7 mouse cellular contexts compared by ENCODE assay signal in the genomic region with DNA sequence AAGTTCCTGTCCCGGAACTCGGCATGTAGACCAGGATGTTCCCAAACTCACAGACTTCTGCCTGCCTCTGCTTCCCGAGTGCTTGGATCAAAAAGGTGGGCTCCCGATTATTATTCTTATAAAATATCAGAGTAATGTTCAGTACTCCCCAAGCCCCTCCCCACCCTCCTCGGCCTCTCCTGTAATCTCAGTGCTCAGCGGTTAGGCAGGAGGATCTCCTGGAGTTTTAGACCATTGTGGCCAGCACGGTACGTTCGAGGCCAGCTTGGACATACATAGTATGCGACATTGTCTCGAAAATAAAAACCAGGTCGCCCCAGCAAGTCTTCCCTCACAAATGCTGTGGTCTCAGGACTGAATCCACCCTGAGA. TPM values are rescaled to one million over a fixed set of nuclear protein-coding genes. Genes with fewer than 3 reads are reported as not detected.
DNase-seq lines count a peak whose midpoint lies in the region; ATAC-seq and TF ChIP-seq lines count a peak whose summit lies in the region.
"Not testable (repeated sequence)": the region's sequence is repeated elsewhere in the genome, so short reads cannot be mapped to it uniquely, and the experiment has no call there.

No protein-coding gene starts in this region.

- not testable (repeated sequence) for H3K27me3 ChIP-seq in cerebellum, adult 2 months (ENCODE audit: control insufficient read depth, insufficient read depth, low read length); forebrain, embryonic 10.5 days (ENCODE audit: poor library complexity, severe bottlenecking); heart, embryonic 13.5 days (replicated peaks); intestine, embryonic 14.5 days (replicated peaks; ENCODE audit: control insufficient read depth, insufficient read depth, low read length); limb, embryonic 13.5 days; lung, embryonic 16.5 days (ENCODE audit: control insufficient read depth, insufficient read depth, low read depth, low read length); neural tube, embryonic 11.5 days (ENCODE audit: control insufficient read depth, insufficient read depth, low read length)

- H3K4me1 ChIP-seq in cerebellum, adult 2 months (ENCODE audit: control insufficient read depth, insufficient read depth, low read length); forebrain, embryonic 10.5 days; heart, embryonic 13.5 days; intestine, embryonic 14.5 days (replicated peaks; ENCODE audit: control insufficient read depth, insufficient read depth, low read length); limb, embryonic 13.5 days; lung, embryonic 16.5 days (replicated peaks; ENCODE audit: control insufficient read depth, insufficient read depth, low read length); neural tube, embryonic 11.5 days (ENCODE audit: control insufficient read depth, insufficient read depth, low read length): not testable (repeated sequence)

- H3K9me3 ChIP-seq in forebrain, embryonic 10.5 days; heart, embryonic 13.5 days; intestine, embryonic 14.5 days (ENCODE audit: control insufficient read depth, low read length); limb, embryonic 13.5 days; lung, embryonic 16.5 days (ENCODE audit: control insufficient read depth, low read length); neural tube, embryonic 11.5 days (ENCODE audit: control insufficient read depth, low read length): not testable (repeated sequence)

- peak overlapping the region; percentile 67 for H3K4me3 ChIP-seq in cerebellum, adult 2 months (replicated peaks; ENCODE audit: insufficient read depth, low read depth, low read length)
- peak overlapping the region; percentile 49 for H3K4me3 ChIP-seq in forebrain, embryonic 10.5 days
- H3K4me3 ChIP-seq in heart, embryonic 13.5 days = peak overlapping the region; percentile 46
- H3K4me3 ChIP-seq in intestine, embryonic 14.5 days (ENCODE audit: low read depth, low read length) = peak overlapping the region; percentile 36
- H3K4me3 ChIP-seq in limb, embryonic 13.5 days = peak overlapping the region; percentile 37
- H3K4me3 ChIP-seq in lung, embryonic 16.5 days (ENCODE audit: low read length) = peak overlapping the region; percentile 45
- H3K4me3 ChIP-seq in neural tube, embryonic 11.5 days (ENCODE audit: low read depth, low read length) = peak overlapping the region; percentile 23; the same call in 1 of the 2 replicates

- DNase-seq in cerebellum, adult 2 months; forebrain, embryonic 10.5 days (ENCODE audit: extremely low spot score, low spot score); intestine, embryonic 14.5 days (ENCODE audit: low spot score); neural tube, embryonic 11.5 days (ENCODE audit: low spot score): not testable (repeated sequence)

- not testable (repeated sequence) for H3K27ac ChIP-seq in cerebellum, adult 2 months (ENCODE audit: insufficient read depth, low read length); intestine, embryonic 14.5 days (ENCODE audit: low read depth); limb, embryonic 13.5 days; neural tube, embryonic 11.5 days (ENCODE audit: low read depth, low read length)
- H3K27ac ChIP-seq in forebrain, embryonic 10.5 days = peak overlapping the region; percentile 75; the same call in 1 of the 2 replicates
- H3K27ac ChIP-seq in heart, embryonic 13.5 days (replicated peaks) = 0 out of 2 replicates have a peak overlapping the region, but pooled peaks have one; percentile 8
- H3K27ac ChIP-seq in lung, embryonic 16.5 days (ENCODE audit: low read length) = 0 out of 2 replicates have a peak overlapping the region, but pooled peaks have one; percentile 43

- not testable (repeated sequence) for TF ChIP-seq POLR2A in cerebellum, adult 2 months (IDR thresholded peaks at IDR 0.05; ENCODE audit: borderline replicate concordance, insufficient read depth, low read length)

- not testable (repeated sequence) for TF ChIP-seq CTCF in cerebellum, adult 2 months (IDR thresholded peaks at IDR 0.05; ENCODE audit: borderline replicate concordance, insufficient read depth, low read depth, low read length)

- not testable (repeated sequence) for H3K36me3 ChIP-seq in forebrain, embryonic 10.5 days (replicated peaks); intestine, embryonic 14.5 days (ENCODE audit: control insufficient read depth, insufficient read depth, low read length); limb, embryonic 13.5 days; lung, embryonic 16.5 days (ENCODE audit: control insufficient read depth, insufficient read depth, low read length); neural tube, embryonic 11.5 days (ENCODE audit: control insufficient read depth, insufficient read depth, low read length)
- peaks cover 12% of the 10 kb centered on the region for H3K36me3 ChIP-seq in heart, embryonic 13.5 days

- H3K9ac ChIP-seq in heart, embryonic 13.5 days = peak overlapping the region; percentile 75
- 0 out of 2 replicates have a peak overlapping the region, but pooled peaks have one; percentile 25 for H3K9ac ChIP-seq in intestine, embryonic 14.5 days (ENCODE audit: low read length)
- H3K9ac ChIP-seq in limb, embryonic 13.5 days = peak overlapping the region; percentile 51
- peak overlapping the region; percentile 56 for H3K9ac ChIP-seq in lung, embryonic 16.5 days (ENCODE audit: low read length)
- H3K9ac ChIP-seq in neural tube, embryonic 11.5 days (ENCODE audit: low read length) = not testable (repeated sequence)

- WGBS in cerebellum, adult 2 months = 14% methylated on average over 5 of the region's 12 CpGs
- WGBS in forebrain, embryonic 10.5 days = 32% methylated on average over 6 of the region's 12 CpGs
- 17% methylated on average over 5 of the region's 12 CpGs for WGBS in heart, embryonic 13.5 days
- WGBS in intestine, embryonic 14.5 days = 21% methylated on average over 6 of the region's 12 CpGs
- 25% methylated on average over 6 of the region's 12 CpGs for WGBS in limb, embryonic 13.5 days
- 24% methylated on average over 5 of the region's 12 CpGs for WGBS in lung, embryonic 16.5 days
- 32% methylated on average over 5 of the region's 12 CpGs for WGBS in neural tube, embryonic 11.5 days

- not testable (repeated sequence) for ATAC-seq in heart, embryonic 13.5 days (ENCODE audit: extremely low read depth, insufficient number of reproducible peaks, low FRiP score, low TSS enrichment); limb, embryonic 13.5 days (ENCODE audit: low FRiP score, low read depth); neural tube, embryonic 11.5 days (ENCODE audit: insufficient read depth, low FRiP score, low TSS enrichment)
- ATAC-seq in intestine, embryonic 14.5 days (replicated peaks; ENCODE audit: low FRiP score, low TSS enrichment, low read depth) = peak; percentile 54; the same call in 1 of the 2 replicates
- ATAC-seq in lung, embryonic 16.5 days (ENCODE audit: low read depth) = peak; percentile 18; the same call in 1 of the 2 replicates

- H3K4me2 ChIP-seq in heart, embryonic 13.5 days = peak overlapping the region; percentile 65
- H3K4me2 ChIP-seq in intestine, embryonic 14.5 days (ENCODE audit: low read length) = peak overlapping the region; percentile 47
- peak overlapping the region; percentile 58 for H3K4me2 ChIP-seq in limb, embryonic 13.5 days (replicated peaks)
- peak overlapping the region; percentile 51 for H3K4me2 ChIP-seq in lung, embryonic 16.5 days (ENCODE audit: low read depth, low read length)
- H3K4me2 ChIP-seq in neural tube, embryonic 11.5 days (ENCODE audit: low read depth) = peak overlapping the region; percentile 25

RNA-seq across cellular contexts. Expression of a gene that starts 0.4 kb away (rescaled TPM):
- 81.8 and 82.7 TPM in 2 replicates for polyA plus RNA-seq in cerebellum, adult 2 months (2012; rRNA removed)
- polyA plus RNA-seq in forebrain, embryonic 10.5 days (2016; fragmentation: Nextera tagmentation; extraction: Ambion mirVana) = 16.3 and 20.0 TPM in 2 replicates
- polyA plus RNA-seq in heart, embryonic 13.5 days (2015; fragmentation: Nextera tagmentation; extraction: Ambion mirVana) = 25.0 and 28.7 TPM in 2 replicates
- 21.5 and 24.9 TPM in 2 replicates for polyA plus RNA-seq in intestine, embryonic 14.5 days (2014; fragmentation: Nextera tagmentation; extraction: Ambion mirVana)
- polyA plus RNA-seq in limb, embryonic 13.5 days (2015; fragmentation: Nextera tagmentation; extraction: Ambion mirVana) = 32.0 and 36.1 TPM in 2 replicates
- 102 and 122 TPM in 2 replicates for polyA plus RNA-seq in lung, embryonic 16.5 days (2015; fragmentation: Nextera tagmentation; extraction: Ambion mirVana)
- 17.8 and 18.3 TPM in 2 replicates for polyA plus RNA-seq in neural tube, embryonic 11.5 days (2014; fragmentation: Nextera tagmentation; extraction: Ambion mirVana)

RNA-seq across cellular contexts. Expression of a gene that starts 8.3 kb away (rescaled TPM):
- polyA plus RNA-seq in cerebellum, adult 2 months (2012; rRNA removed) = 0.54 TPM in 1 of 2 replicates, not detected in the other
- 0.47 TPM in 1 of 2 replicates, not detected in the other for polyA plus RNA-seq in forebrain, embryonic 10.5 days (2016; fragmentation: Nextera tagmentation; extraction: Ambion mirVana)
- 0.27 and 0.74 TPM in 2 replicates for polyA plus RNA-seq in heart, embryonic 13.5 days (2015; fragmentation: Nextera tagmentation; extraction: Ambion mirVana)
- polyA plus RNA-seq in intestine, embryonic 14.5 days (2014; fragmentation: Nextera tagmentation; extraction: Ambion mirVana) = 0.42 TPM in 1 of 2 replicates, not detected in the other
- polyA plus RNA-seq in limb, embryonic 13.5 days (2015; fragmentation: Nextera tagmentation; extraction: Ambion mirVana) = 0.48 and 0.78 TPM in 2 replicates
- 0.72 and 1.7 TPM in 2 replicates for polyA plus RNA-seq in lung, embryonic 16.5 days (2015; fragmentation: Nextera tagmentation; extraction: Ambion mirVana)
- polyA plus RNA-seq in neural tube, embryonic 11.5 days (2014; fragmentation: Nextera tagmentation; extraction: Ambion mirVana) = not detected in 2 replicates

RNA-seq across cellular contexts. Expression of a gene that starts 14.5 kb away (rescaled TPM):
- polyA plus RNA-seq in cerebellum, adult 2 months (2012; rRNA removed) = 166 and 179 TPM in 2 replicates
- 76.5 and 78.4 TPM in 2 replicates for polyA plus RNA-seq in forebrain, embryonic 10.5 days (2016; fragmentation: Nextera tagmentation; extraction: Ambion mirVana)
- 42.4 and 42.5 TPM in 2 replicates for polyA plus RNA-seq in heart, embryonic 13.5 days (2015; fragmentation: Nextera tagmentation; extraction: Ambion mirVana)
- polyA plus RNA-seq in intestine, embryonic 14.5 days (2014; fragmentation: Nextera tagmentation; extraction: Ambion mirVana) = 81.0 and 81.1 TPM in 2 replicates
- 84.1 and 85.0 TPM in 2 replicates for polyA plus RNA-seq in limb, embryonic 13.5 days (2015; fragmentation: Nextera tagmentation; extraction: Ambion mirVana)
- polyA plus RNA-seq in lung, embryonic 16.5 days (2015; fragmentation: Nextera tagmentation; extraction: Ambion mirVana) = 54.7 and 60.6 TPM in 2 replicates
- 102 and 104 TPM in 2 replicates for polyA plus RNA-seq in neural tube, embryonic 11.5 days (2014; fragmentation: Nextera tagmentation; extraction: Ambion mirVana)

RNA-seq across cellular contexts. Expression of a gene that starts 16.8 kb away (rescaled TPM):
- 30.5 and 33.1 TPM in 2 replicates for polyA plus RNA-seq in cerebellum, adult 2 months (2012; rRNA removed)
- polyA plus RNA-seq in forebrain, embryonic 10.5 days (2016; fragmentation: Nextera tagmentation; extraction: Ambion mirVana) = 44.4 and 46.1 TPM in 2 replicates
- 28.3 and 30.2 TPM in 2 replicates for polyA plus RNA-seq in heart, embryonic 13.5 days (2015; fragmentation: Nextera tagmentation; extraction: Ambion mirVana)
- polyA plus RNA-seq in intestine, embryonic 14.5 days (2014; fragmentation: Nextera tagmentation; extraction: Ambion mirVana) = 33.6 and 38.0 TPM in 2 replicates
- polyA plus RNA-seq in limb, embryonic 13.5 days (2015; fragmentation: Nextera tagmentation; extraction: Ambion mirVana) = 40.8 and 42.6 TPM in 2 replicates
- 51.6 and 51.8 TPM in 2 replicates for polyA plus RNA-seq in lung, embryonic 16.5 days (2015; fragmentation: Nextera tagmentation; extraction: Ambion mirVana)
- 47.3 and 48.4 TPM in 2 replicates for polyA plus RNA-seq in neural tube, embryonic 11.5 days (2014; fragmentation: Nextera tagmentation; extraction: Ambion mirVana)

RNA-seq across cellular contexts. Expression of a gene that starts 32.7 kb away (rescaled TPM):
- polyA plus RNA-seq in cerebellum, adult 2 months (2012; rRNA removed) = 2.2 and 2.6 TPM in 2 replicates
- 0.10 TPM in 1 of 2 replicates, not detected in the other for polyA plus RNA-seq in forebrain, embryonic 10.5 days (2016; fragmentation: Nextera tagmentation; extraction: Ambion mirVana)
- 0.11 and 0.25 TPM in 2 replicates for polyA plus RNA-seq in heart, embryonic 13.5 days (2015; fragmentation: Nextera tagmentation; extraction: Ambion mirVana)
- 0.39 and 0.57 TPM in 2 replicates for polyA plus RNA-seq in intestine, embryonic 14.5 days (2014; fragmentation: Nextera tagmentation; extraction: Ambion mirVana)
- polyA plus RNA-seq in limb, embryonic 13.5 days (2015; fragmentation: Nextera tagmentation; extraction: Ambion mirVana) = 0.22 and 0.40 TPM in 2 replicates
- 0.38 and 0.45 TPM in 2 replicates for polyA plus RNA-seq in lung, embryonic 16.5 days (2015; fragmentation: Nextera tagmentation; extraction: Ambion mirVana)
- not detected in 2 replicates for polyA plus RNA-seq in neural tube, embryonic 11.5 days (2014; fragmentation: Nextera tagmentation; extraction: Ambion mirVana)
